In the genomic region with DNA sequence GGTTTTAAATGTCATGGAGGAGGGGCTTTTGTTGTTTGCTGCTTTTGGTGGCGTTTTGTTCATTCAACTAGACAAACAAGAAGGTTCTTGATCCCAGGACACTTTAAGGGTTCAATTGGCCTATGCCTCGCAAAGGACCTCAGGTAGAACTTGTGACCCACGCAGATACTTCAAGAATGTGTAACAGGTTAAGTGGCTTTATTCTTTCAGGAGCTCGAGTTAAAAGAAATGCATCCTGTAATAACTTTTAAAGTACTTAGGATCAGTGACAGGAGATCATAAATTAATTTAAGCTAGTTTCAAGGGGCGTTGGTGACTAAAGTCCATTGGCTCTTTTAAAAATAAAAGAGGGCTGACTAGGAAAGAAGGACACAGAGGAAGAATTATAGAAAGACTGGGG, we compare ENCODE assay signal across 23 mouse cellular contexts. TPM values are rescaled to one million over a fixed set of nuclear protein-coding genes. Genes with fewer than 3 reads are reported as not detected.
"Had no signal": no experiment of that assay in that cellular context is flagged by ENCODE, and none has a peak within 500 bp of the region (broad histone marks: within the 10 kb centered on the region; RNA-seq: fewer than 3 reads in every experiment).

No protein-coding gene starts in this region.

- H3K4me3 ChIP-seq: neural tube, embryonic 12.5 days; neural tube, embryonic 13.5 days; neural tube, embryonic 15.5 days; stomach, embryonic 15.5 days had no signal

- H3K9me3 ChIP-seq: neural tube, embryonic 12.5 days; neural tube, embryonic 13.5 days; neural tube, embryonic 15.5 days; stomach, embryonic 15.5 days had no signal

- H3K36me3 ChIP-seq: neural tube, embryonic 12.5 days; neural tube, embryonic 13.5 days; neural tube, embryonic 15.5 days; stomach, embryonic 15.5 days had no signal

- DNase-seq: retina, postnatal 1 day; right cerebral cortex, adult 18-20 months; right cerebral cortex, postnatal 14 days; right cerebral cortex, postnatal 25 days; right cerebral cortex, postnatal 4 days; spleen, adult 18-20 months; thymus, adult 18-20 months; thymus, adult 2 months; thymus, postnatal 14 days; thymus, postnatal 25 days; thymus, postnatal 36 days; thymus, postnatal 4 days had no signal

- H3K4me2 ChIP-seq: neural tube, embryonic 12.5 days; neural tube, embryonic 13.5 days; neural tube, embryonic 15.5 days; stomach, embryonic 15.5 days had no signal

- H3K9ac ChIP-seq: neural tube, embryonic 12.5 days; neural tube, embryonic 13.5 days; neural tube, embryonic 15.5 days; stomach, embryonic 15.5 days had no signal

- H3K4me1 ChIP-seq: neural tube, embryonic 12.5 days; neural tube, embryonic 13.5 days; neural tube, embryonic 15.5 days; stomach, embryonic 15.5 days had no signal

- H3K27ac ChIP-seq: neural tube, embryonic 12.5 days; neural tube, embryonic 13.5 days; neural tube, embryonic 15.5 days; stomach, embryonic 15.5 days; stomach, postnatal 0 days had no signal

- H3K27me3 ChIP-seq: neural tube, embryonic 12.5 days; neural tube, embryonic 13.5 days; neural tube, embryonic 15.5 days; stomach, embryonic 15.5 days had no signal

RNA-seq across cellular contexts. Expression of gene Lipi, which starts 3.6 kb away (rescaled TPM):
- polyA plus RNA-seq: neural tube, embryonic 12.5 days; neural tube, embryonic 13.5 days; neural tube, embryonic 14.5 days; small intestine, adult 2 months; spleen, adult 2 months; stomach, embryonic 15.5 days; stomach, embryonic 16.5 days; stomach, postnatal 0 days; thymus, adult 2 months; thymus, postnatal 0 days; urinary bladder, adult 2 months had no signal

RNA-seq across cellular contexts. Expression of gene Rbm11, which starts 10.4 kb away (rescaled TPM):
- polyA plus RNA-seq: small intestine, adult 2 months had no signal
